Mouse (Mus musculus): ENCODE data around the gene Scand1.

Gene Scand1

DNA sequence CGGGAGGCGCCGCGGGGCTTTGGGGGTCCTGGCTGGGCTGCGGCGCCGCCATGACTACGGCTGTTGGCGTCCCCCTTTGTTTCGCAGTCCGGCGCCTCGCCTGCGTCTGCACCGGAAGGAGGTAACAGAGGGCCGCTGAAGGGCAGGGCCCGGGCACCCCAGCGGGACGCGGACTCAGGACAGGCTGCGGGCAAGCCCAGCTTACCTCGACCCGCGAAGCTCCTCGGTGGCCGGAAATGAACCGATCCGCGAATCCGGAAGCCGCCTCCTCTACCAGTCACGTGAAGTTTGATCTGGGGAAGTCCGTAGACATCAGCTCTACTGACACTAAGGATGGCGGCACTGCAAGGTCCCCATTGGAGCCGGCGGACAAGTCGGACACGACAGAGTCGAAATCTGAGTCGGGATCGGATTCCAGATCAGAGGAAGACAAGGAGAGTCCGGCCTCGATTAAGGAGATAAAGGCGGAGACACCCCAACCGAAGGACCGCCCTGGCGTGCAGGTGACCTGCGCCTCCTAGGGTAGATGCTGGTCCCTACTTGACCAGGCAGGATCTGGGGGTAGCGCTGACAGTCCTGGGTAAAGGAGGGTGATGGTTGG, at the start of gene Scand1, which contains the start of gene Cnbd2:
TSS of gene Scand1 (minus strand) at position 408 of the 601 bp plus-strand sequence.
TSS of gene Cnbd2 (plus strand) at position 3 of the 601 bp plus-strand sequence.
- peak; percentile 91 for DNase-seq (ENCODE audit: low spot score)

DNA sequence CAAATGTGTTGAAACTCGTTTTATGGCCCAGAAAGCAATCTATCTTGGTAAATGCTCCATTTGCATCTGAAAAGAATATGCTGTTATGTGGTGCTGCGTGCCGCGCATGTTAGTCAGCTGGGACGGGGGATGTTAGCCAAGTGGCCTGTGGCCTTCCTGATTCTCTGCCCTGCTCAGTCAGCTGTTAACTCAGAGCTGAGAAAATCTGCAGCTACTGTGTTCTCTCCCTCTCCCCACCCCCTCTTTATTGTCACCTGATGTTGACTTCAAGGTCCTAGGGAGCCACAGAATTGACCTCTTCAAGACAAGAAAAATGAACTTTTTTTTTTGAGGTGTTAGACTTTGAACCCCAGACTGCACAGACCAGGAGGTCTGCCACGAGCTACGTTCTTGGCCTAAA, 43.5 kb upstream of the Scand1 start:
- no peak for DNase-seq (ENCODE audit: low spot score)

DNA sequence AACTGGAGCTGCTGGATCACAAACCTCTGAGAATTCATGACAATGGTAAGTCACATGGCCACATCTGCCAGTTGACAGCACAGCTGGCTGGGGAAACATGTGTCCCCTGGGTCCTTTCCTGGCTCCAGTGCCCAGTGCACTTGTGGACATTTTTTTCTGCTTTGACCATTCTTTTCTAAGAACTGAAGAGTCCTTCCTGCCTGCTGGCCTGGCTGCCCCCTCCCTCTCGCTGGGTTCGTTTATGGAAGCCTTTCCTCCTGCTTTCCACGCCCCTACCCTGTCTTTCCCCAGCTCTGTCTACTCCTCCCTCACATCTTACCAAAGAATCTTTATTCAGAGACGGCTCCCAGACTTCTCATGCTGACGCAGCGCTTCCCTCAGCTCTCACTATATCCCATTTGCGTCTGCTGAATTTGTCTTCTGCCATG, 40.8 kb upstream of the Scand1 start:
- DNase-seq (ENCODE audit: low spot score), result no peak

DNA sequence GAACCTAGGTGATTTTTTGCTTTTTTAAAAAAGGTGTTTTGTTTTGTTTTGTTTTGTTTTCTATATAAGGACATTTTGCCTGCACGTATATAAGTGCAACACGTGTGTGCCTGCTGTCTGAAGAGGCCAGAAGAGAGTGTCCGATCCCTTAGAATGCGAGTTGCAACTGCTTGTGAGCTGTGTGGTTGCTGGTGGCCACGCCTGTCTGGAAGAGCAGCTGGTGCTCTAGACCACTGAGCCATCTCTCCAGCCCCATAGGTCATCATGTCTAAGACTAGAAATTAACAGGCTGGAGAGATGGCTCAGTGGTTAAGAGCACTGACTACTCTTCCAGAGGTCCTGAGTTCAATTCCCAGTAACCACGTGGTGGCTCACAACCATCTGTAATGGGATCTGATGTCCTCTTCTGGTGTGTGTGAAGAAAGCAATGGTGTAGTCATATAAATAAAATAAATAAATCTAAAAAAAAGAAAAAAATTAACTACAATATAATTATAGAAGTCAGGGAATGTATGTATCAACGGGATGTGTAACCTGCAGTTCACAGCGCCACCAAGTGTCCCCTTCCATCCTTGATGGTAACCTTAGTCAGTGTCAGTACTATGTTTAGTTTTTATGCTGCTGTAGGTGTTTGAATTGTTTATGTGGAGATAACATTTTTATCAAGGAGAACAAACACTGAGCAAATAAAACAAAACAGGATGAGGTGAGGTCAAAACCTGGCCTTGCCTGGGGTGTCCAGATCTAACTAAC, 40.1 kb upstream of the Scand1 start:
- DNase-seq (ENCODE audit: low spot score), result no peak

DNA sequence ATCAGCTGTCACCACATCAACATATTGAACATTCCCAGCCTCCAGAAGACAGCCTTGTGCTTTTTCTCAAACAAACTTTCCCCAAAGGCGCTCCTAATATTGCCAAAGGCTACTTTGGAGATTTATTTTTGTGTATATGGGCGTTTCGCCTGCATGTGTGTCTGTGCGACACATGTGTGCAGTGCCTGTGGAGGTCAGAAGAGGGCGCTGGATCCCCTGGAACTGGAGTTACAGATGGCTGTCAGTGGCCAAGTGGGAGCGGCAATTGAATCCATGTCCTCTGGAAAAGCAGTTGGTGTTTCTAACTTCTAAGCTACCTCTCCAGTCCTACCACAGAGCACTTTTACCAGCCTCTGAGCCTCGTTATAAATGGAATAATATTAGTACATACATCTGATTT, 38.7 kb upstream of the Scand1 start:
- no peak for DNase-seq (ENCODE audit: low spot score)

DNA sequence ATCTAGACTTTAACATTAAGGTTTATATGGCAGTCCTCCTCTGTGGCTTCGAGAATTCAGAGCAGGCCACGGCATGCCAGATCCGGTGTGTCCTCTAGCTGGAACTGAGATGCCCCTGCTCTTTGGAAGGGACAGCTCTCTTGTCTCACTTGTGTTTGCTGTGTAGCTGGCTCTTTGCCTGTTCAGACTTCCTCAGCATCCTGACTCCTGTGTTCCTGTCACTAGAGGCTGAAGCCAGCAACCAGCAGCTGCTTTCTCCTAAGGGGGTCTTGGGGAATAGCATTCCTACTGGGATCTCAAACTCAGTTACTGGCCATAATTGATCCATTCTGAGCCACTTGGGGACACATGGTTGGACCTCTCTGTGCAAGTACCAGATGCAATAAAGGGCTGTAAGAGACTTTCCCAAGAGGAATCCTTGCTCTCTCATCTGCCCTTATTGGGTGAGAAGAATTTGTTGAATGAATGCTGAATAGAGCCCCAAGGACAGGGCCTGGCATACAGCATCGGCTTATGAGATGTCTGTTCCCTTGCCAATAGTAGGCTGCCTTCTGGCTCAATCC, 36.9 kb upstream of the Scand1 start:
- DNase-seq (ENCODE audit: low spot score), result no peak

DNA sequence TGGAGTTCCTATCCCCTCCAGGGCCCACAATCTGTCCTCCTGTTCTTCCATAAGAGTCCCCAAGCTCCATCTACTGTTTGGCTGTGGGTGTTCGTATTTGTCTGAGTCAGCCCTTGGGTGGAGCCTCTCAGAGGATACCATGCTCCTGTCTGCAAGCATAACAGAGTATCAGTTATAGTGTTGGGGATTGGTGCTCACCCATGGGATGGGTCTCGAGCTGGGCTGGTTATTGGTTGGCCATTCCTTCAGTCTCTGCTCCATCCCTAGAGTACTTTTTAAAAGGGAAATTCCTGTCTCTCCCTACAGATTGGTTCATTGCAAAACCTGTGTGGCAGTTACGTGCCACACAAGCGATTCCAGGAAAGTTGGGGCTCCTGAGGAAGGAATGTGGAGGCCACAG, 36.3 kb upstream of the Scand1 start:
- DNase-seq (ENCODE audit: low spot score), result no peak

DNA sequence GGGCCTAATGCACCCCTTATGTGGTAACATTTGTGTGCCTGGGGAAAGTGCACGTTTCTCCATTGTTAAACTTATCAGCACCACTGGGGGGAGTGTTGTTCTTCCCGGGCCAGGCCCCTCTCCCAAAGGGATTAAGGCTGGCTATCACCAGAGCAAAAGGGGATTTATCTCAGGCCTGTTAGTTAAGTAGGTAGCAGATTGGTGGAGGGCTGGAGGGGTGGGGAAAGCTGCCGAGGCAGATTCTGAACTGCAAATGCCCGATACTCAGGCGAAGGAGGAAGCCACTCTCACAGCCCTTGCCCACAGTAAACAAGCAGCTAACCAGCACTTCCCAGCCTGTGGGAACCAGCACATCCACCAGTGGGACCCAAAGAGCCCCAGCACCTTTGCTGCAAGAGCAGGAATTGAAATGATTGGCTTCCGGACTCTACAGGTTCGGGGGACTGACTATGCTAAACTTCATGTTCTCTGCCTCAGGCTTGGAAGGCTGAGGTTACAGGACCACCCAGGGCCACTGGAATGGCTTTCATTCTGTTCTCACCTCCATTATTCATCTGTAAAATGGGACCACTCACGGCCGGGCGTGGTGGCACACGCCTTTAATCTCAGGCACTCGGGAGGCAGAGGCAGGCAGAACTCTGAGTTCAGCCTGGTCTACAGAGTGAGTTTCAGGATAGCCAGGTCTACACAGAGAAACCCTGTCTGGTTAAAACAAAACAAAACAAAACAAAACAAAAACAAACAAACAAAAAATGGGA, 32.5 kb upstream of the Scand1 start:
- peak; percentile 23 for DNase-seq (ENCODE audit: low spot score)

DNA sequence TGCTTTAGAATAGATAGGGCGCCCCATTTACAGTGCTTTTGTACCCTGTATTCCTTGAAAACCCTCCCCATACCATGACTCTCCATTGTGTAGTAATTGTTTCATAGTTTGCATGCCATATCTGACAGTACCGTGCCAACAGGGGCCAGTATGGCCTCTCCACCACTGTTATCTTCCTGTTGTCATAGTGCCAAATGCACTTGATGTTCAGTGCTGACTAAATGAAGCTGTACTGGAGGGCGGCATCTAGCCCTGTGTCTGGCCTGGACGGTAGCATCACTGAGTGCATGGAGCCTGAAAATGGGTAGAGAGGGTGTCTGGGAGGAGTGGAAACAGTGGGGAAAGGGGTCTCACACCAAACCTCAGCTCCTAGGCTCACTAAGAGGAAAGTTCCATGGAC, 27.6 kb upstream of the Scand1 start:
- DNase-seq (ENCODE audit: low spot score), result no peak

DNA sequence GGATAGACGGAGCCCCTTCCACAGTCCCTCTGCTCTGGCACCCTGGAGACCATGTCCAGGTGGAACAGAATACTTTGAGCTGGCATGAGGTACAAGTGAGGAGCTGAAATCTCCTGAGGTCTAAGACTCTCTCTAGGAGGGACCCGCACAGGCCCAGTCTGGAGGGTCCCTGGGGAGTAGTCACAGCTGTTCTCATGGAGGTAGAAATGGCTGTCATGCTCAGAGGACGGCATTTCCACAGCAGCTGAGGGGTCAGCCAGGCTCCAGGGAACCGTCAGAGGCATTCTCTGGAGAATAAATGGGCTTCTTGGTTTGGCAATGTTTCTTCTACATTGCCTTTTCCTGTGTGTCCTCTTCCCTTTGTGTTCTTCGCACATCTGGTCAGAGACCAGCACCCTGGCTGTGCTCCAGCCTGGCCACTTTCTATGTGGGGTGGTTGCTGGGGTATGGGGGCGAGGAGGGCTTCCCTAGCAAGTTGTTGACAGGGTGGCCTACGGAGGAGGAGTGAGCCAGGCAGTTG, 19.0 kb upstream of the Scand1 start:
- no peak for DNase-seq (ENCODE audit: low spot score)

DNA sequence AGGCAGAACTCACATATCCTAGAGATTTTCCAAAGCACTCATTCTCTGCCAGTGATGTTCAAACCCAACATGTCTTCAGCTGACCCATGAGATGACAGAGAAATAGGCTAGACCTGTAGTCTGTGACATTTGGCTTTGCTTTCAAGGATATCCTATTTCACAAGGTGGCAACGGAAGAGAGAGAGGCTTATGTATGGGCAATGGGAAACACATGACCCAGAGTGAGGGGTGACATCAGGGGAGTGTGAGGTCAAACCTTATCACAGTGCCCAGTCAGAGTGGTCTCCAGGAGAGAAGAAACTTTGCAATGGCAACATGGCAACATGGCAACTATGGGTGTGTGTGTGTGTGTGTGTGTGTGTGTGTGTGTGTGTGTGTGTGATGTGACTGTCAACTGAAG, 18.2 kb upstream of the Scand1 start:
- no peak for DNase-seq (ENCODE audit: low spot score)

DNA sequence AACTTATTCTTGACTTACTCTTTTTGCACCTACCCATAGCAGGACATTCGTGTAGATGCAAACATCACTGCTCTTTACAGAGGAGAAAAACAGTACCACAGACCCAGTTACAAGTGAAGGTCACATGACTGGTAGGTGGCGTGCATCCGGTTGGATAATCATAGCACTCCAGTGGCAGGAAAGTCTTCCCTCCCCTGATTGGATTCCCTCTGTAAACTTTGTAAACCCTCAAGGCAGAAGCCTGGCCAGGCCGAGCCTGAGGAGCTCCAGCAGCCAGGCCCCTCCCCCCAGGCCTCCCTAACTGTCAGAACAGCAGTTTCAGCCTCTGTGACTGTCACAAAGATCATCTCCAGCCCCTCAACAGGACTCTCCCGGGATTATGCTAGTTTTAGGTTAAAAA, 12.2 kb upstream of the Scand1 start:
- peak; percentile 23 for DNase-seq (ENCODE audit: low spot score)

DNA sequence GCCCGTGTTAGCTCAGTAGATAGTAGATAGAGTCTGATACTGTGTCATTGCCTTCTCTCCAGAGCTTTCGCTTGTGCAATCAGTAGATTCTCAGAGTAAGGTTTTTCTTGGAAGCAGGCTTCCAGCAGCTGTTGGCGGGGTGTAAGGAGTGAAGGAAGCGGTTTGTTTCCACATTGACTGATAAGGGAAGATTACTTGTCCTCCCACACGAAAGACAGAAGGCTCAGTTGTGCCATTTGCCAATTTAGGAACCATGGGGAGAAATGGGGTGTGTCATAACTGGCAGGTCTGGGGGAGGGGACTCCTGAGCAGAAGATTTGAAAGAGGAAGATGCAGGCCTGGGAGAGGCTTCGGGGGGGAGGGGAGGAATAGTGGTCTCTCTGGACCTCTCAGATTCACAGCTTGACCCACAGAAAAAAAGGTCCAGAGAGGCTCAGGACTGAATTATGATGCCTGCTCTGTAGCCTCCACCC, 11.6 kb upstream of the Scand1 start:
- DNase-seq (ENCODE audit: low spot score), result no peak

DNA sequence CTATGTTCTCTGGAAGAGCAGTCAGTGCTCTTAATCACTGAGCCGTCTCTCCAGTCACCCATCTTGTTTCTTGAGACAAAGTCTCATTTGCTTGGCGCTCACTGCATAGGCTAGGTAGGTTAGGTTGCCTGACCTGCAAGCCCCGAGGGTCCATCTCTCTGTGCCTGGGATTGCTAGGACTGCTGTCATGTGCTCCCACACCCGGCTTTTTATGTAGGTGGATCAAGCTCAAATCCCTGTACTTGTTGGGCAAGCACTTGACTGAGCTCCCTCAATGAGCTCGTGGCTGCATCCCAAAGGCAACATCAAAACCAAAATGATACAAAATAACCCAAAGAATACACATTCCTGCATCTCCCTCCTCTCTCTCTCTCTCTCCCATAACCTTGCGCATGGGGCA, 9.0 kb upstream of the Scand1 start:
- DNase-seq (ENCODE audit: low spot score), result no peak

DNA sequence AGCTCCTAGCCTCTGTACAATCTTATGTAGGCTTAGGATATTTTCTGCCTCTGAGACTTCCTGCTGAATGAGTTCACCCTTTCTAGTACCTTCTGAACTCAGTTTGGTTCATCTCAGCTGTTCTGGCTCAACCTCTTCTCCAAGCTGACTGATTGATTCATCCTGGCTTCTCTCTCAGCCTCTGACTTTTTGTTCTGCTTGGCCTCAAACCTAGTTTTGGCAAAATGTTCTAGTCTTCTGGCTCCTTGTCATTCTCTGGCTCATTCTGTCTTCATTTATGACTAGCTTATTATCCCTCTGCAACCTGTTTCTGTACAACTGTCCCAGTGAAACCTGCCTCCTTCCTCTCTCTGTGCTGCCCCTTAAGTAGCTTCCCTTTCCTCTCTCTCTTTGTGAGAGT, 6.0 kb upstream of the Scand1 start:
- no peak for DNase-seq (ENCODE audit: low spot score)

DNA sequence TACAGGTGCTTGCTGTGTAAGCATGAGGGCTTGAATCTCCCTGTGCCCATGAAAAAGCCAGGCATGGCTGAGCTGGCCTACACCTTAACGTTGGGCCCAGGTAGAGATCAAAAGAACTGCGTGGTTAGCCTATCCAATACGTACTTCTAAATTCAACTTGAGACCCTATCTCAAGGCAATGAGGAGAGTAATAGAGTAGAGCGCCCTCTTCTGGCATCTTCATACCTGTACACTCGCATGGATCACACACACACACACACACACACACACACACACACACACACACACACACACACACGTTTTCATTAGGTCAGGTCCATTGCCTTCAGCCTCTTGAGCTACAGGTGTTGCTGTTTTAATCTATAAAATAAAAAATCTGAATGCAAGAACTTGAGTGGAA, 2.3 kb upstream of the Scand1 start:
- no peak for DNase-seq (ENCODE audit: low spot score)

DNA sequence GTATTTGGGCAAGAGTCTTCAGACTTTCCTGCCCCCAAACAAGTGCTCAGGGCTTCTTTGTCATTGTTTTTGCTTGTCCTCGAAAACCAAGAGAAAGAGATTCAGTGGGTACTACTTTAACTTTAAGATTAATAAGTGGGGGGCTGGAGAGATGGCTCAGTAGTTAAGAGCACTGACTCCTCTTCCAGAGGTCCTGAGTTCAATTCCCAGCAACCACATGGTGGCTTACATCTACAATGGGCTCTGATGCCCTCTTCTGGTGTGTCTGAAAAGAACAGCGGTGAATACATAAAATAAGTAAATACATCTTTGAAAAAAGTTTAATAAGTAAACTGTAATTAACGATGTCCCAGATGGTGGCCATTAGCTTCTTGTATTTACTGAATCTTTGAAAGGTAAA, 649 bp upstream of the Scand1 start:
- no peak for DNase-seq (ENCODE audit: low spot score)

DNA sequence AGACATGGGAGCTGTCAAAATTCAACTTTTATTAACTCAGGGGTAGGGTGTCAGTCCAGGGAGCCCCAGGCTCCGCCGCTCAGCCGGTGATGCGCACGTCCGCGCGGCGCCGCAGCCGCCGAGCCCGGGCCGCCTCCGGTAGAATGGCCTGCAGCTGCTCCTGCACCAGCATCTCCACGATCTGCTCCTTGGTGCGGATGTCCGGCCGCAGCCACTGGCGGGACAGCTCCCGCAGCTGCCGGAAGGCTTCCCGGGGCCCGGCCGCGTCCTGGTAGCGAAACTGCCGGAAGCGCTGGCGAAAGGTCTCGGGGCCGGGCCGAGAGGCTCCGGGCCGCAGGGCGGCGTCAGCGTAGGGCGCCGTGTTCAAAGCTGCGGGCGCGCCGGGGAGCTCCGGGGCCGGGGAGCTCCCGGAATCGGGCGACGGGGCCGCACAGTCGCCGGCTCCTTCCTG, 638 bp downstream of the Scand1 start:
- peak; percentile 64 for DNase-seq (ENCODE audit: low spot score)

DNA sequence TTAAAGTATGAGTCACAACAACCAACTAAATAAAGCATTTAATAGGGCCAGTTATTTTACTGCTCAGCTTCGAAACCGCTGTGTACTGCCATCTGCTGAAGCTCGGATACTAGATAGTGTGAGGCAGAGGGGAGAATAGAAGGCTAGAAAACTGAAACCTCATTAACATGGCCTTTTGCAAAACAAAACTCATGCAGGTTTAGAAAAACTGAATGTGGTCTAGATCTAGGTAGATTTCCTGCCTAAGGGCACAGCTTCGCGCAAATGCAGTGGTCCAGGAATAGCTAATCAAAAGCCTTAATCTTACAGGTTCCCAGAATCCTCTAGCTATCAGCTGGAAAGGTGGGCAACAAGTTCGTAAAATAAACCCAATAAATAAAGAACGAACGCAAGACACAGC, 1.1 kb downstream of the Scand1 start:
- DNase-seq (ENCODE audit: low spot score), result peak; percentile 20

DNA sequence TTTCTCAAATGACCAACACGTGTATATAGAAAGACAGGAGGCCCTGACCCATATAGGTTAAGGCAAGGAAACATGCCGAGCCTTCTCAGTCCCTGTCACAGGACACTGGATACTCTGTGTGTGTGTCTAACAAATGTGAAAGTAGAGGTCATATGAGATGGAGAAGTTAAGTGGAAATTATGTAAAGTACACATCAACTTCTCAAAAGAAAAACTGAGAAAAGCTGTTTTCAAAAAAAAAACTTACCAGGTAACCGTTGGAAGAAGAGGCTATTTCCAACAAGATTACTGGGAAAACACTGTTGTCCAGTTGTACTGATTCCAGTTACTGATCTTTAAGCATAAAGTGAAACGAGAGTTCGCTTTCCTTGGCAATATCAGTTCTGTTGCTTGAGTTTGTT, 1.6 kb downstream of the Scand1 start:
- DNase-seq (ENCODE audit: low spot score), result no peak

DNA sequence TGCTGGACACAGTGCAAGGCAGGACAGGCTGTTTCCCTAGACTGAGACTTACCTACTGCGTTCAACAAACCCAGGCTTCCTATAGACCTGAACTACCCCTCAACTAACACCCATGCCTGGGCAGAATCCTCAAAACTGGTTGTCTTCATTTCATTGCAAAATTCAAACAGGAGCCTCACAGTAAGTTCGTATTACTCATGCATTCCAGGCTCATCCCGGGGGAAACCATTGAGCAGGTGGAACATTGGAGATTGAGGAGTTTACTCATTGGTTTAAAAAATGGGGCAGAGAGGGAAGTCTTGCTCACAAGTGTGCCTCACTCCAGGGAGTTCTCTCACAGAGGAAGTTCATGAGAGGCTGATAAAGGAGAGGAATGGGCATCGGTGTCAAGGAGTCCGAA, 2.0 kb downstream of the Scand1 start:
- DNase-seq (ENCODE audit: low spot score), result no peak

DNA sequence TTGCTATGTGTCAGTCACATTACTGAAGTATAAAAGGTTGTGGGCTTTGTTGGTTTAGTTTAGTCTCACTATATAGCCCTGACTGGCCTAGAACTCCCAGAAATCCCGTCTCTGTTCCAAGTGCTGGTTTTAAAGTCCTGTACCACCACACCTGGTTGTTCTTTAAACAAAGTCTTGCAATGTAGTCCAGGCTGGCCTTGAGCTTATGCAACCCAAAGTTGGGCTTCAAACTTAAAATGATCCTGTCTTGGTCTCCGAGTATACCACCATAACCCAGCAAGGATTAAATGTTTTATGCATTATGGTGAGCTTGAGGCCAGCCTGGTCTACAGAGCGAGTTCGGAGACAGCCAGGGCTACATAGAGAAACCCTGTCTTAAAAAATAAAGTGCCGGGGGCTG, 2.6 kb downstream of the Scand1 start:
- DNase-seq (ENCODE audit: low spot score), result no peak

All from embryo, embryonic 10 days (tissue).